Mouse (Mus musculus) heart, embryonic 13.5 days (tissue): ENCODE measurements around the gene Gm20683. TPM values are rescaled to one million over a fixed set of nuclear protein-coding genes. Genes with fewer than 3 reads are reported as not detected.
"Not testable (repeated sequence)": the region's sequence is repeated elsewhere in the genome, so short reads cannot be mapped to it uniquely, and the experiment has no call there.

Source experiments
- ATAC-seq: fragments of 200-750 bp; cut with Nextera tagmentation; 2 replicates; pipeline ENCODE4 v1.8.0; 2017; ENCODE audit warnings: moderate TSS enrichment; ENCODE audit not compliant: insufficient number of reproducible peaks, low FRiP score, low TSS enrichment; ENCODE audit errors: extremely low read depth
- H3K27ac ChIP-seq: fragments of 300-500 bp; sonication (generic); replicated peaks from 2 replicates; pipeline ENCODE4 v1.5.1; 2015; ENCODE audit warnings: moderate library complexity, mild to moderate bottlenecking, inconsistent platforms
- H3K27me3 ChIP-seq: fragments of 300-500 bp; sonication (generic); replicated peaks from 2 replicates; pipeline ENCODE4 v1.6.1; 2015; ENCODE audit warnings: mild to moderate bottlenecking, inconsistent platforms
- H3K36me3 ChIP-seq: fragments of 300-500 bp; sonication (generic); 2 replicates; pipeline ENCODE4 v1.6.1; 2015; ENCODE audit warnings: mild to moderate bottlenecking, inconsistent platforms
- H3K4me1 ChIP-seq: fragments of 300-500 bp; sonication (generic); 2 replicates; pipeline ENCODE4 v1.6.1; 2015; ENCODE audit warnings: inconsistent platforms
- H3K4me2 ChIP-seq: fragments of 300-500 bp; sonication (generic); 2 replicates; pipeline ENCODE4 v1.6.1; 2015; ENCODE audit warnings: inconsistent platforms, mild to moderate bottlenecking, moderate library complexity
- H3K4me3 ChIP-seq: fragments of 300-500 bp; sonication (generic); 2 replicates; pipeline ENCODE4 v1.5.1; 2015; ENCODE audit warnings: moderate library complexity, mild to moderate bottlenecking, inconsistent platforms
- H3K9ac ChIP-seq: fragments of 300-500 bp; sonication (generic); 2 replicates; pipeline ENCODE4 v1.6.1; 2015; ENCODE audit warnings: inconsistent platforms, mild to moderate bottlenecking, moderate library complexity
- H3K9me3 ChIP-seq: fragments of 300-500 bp; sonication (generic); 2 replicates; pipeline ENCODE4 v1.6.1; 2016; ENCODE audit warnings: inconsistent platforms
- WGBS: fragments of 180-500 bp; shearing (Covaris S2); methylation state at CpG from one replicate; pipeline ENCODE4 v1.1.7; 2015; ENCODE audit warnings: mixed read lengths; 5-methylcytosine and 5-hydroxymethylcytosine counted together
- polyA plus RNA-seq: library from polyadenylated mRNA; unstranded; fragments of >200 nt; fragmentation: Nextera tagmentation; extraction: Ambion mirVana; gene quantifications from 2 replicates; pipeline ENCODE4 v1.2.1, GENCODE M21; 2015

Gm20683 gene
- polyA plus RNA-seq, 1 experiment from 2014 or later, result 2.4 TPM

GRCm38 (mm10) chr17:25823452-25823851, 18.1 kb downstream of the Gm20683 start, which contains the start of gene Wdr24:
Gene Wdr24, plus strand, starts transcription at chr17:25823627.
- H3K9me3 ChIP-seq, result no peaks in the 10 kb centered on the region
- H3K4me1 ChIP-seq, result peaks cover 25% of the 10 kb centered on the region
- no peak for ATAC-seq
- H3K27me3 ChIP-seq, result peaks cover 45% of the 10 kb centered on the region
- H3K27ac ChIP-seq, result peak within 1 kb of the TSS; percentile 33; the same call in 1 of the 2 replicates
- H3K4me3 ChIP-seq, result peak within 1 kb of the TSS; percentile 69
- H3K4me2 ChIP-seq, result peak within 1 kb of the TSS; percentile 95
- H3K9ac ChIP-seq, result peak within 1 kb of the TSS; percentile 85
- peaks cover 32% of the 10 kb centered on the region for H3K36me3 ChIP-seq
- under 1% methylated on average over 18 of the region's 18 CpGs for WGBS

GRCm38 (mm10) chr17:25818851-25819780, 22.4 kb downstream of the Gm20683 start:
- ATAC-seq, result no peak
- Histone ChIP-seq H3K4me1 (peaks cover 7% of the 10 kb centered on the region), H3K4me2 (peak overlapping the region; percentile 28; the same call in 1 of the 2 replicates), H3K27ac (no peak overlapping the region), H3K4me3 (peak overlapping the region; percentile 20), H3K27me3 (peaks cover 88% of the 10 kb centered on the region), H3K36me3 (no peaks in the 10 kb centered on the region), H3K9me3 (no peaks in the 10 kb centered on the region), H3K9ac (no peak overlapping the region; the same call in 1 of the 2 replicates)
- 6% methylated on average over 46 of the region's 46 CpGs for WGBS

GRCm38 (mm10) chr17:25817662-25818061, 23.9 kb downstream of the Gm20683 start:
- no peak for ATAC-seq
- Histone ChIP-seq H3K27ac (no peak overlapping the region), H3K4me2 (no peak overlapping the region), H3K4me3 (no peak overlapping the region), H3K27me3 (peaks cover 98% of the 10 kb centered on the region), H3K36me3 (no peaks in the 10 kb centered on the region), H3K9ac (no peak overlapping the region), H3K9me3 (no peaks in the 10 kb centered on the region), H3K4me1 (peaks cover 5% of the 10 kb centered on the region)
- 62% methylated on average over 11 of the region's 11 CpGs for WGBS

- no peak overlapping the region for H3K9ac ChIP-seq
- peaks cover 18% of the 10 kb centered on the region for H3K4me1 ChIP-seq
- no peaks in the 10 kb centered on the region for H3K36me3 ChIP-seq
- H3K27ac ChIP-seq, result no peak overlapping the region
- H3K4me3 ChIP-seq, result no peak overlapping the region
- WGBS, result under 1% methylated on average over 20 of the region's 20 CpGs
- no peak overlapping the region for H3K4me2 ChIP-seq
- no peaks in the 10 kb centered on the region for H3K9me3 ChIP-seq
- ATAC-seq, result no peak
- peaks cover 98% of the 10 kb centered on the region for H3K27me3 ChIP-seq
Observed at GRCm38 (mm10) chr17:25813471-25813870, 28.1 kb downstream of the Gm20683 start.

GRCm38 (mm10) chr17:25810890-25811289, 30.7 kb downstream of the Gm20683 start:
- H3K9me3 ChIP-seq, result no peaks in the 10 kb centered on the region
- no peak for ATAC-seq
- no peak overlapping the region for H3K4me2 ChIP-seq
- no peak overlapping the region for H3K4me3 ChIP-seq
- H3K4me1 ChIP-seq, result peaks cover 20% of the 10 kb centered on the region
- WGBS, result 55% methylated on average over 4 of the region's 4 CpGs
- H3K27ac ChIP-seq, result no peak overlapping the region
- no peaks in the 10 kb centered on the region for H3K36me3 ChIP-seq
- H3K27me3 ChIP-seq, result peaks cover 86% of the 10 kb centered on the region
- no peak overlapping the region for H3K9ac ChIP-seq

- H3K9me3 ChIP-seq, result no peaks in the 10 kb centered on the region
- H3K4me1 ChIP-seq, result peaks cover 20% of the 10 kb centered on the region
- no peaks in the 10 kb centered on the region for H3K36me3 ChIP-seq
- peak overlapping the region; percentile 72 for H3K4me3 ChIP-seq
- H3K9ac ChIP-seq, result peak overlapping the region; percentile 72
- peak overlapping the region; percentile 99 for H3K4me2 ChIP-seq
- no peak overlapping the region for H3K27ac ChIP-seq
- ATAC-seq, result no peak
- peaks cover 79% of the 10 kb centered on the region for H3K27me3 ChIP-seq
- 14% methylated on average over 24 of the region's 25 CpGs for WGBS
Observed at GRCm38 (mm10) chr17:25809606-25810340, 31.8 kb downstream of the Gm20683 start.

- H3K9ac ChIP-seq, result peak within 1 kb of the TSS; percentile 72
- H3K4me3 ChIP-seq, result peak within 1 kb of the TSS; percentile 72
- no peaks in the 10 kb centered on the region for H3K36me3 ChIP-seq
- H3K27ac ChIP-seq, result no peak within 1 kb of the TSS
- H3K4me1 ChIP-seq, result peaks cover 20% of the 10 kb centered on the region
- no peaks in the 10 kb centered on the region for H3K9me3 ChIP-seq
- peaks cover 72% of the 10 kb centered on the region for H3K27me3 ChIP-seq
- WGBS, result under 1% methylated on average over 88 of the region's 100 CpGs
- ATAC-seq, result peak; percentile 61; the same call in 1 of the 2 replicates
- H3K4me2 ChIP-seq, result peak within 1 kb of the TSS; percentile 99
Observed at GRCm38 (mm10) chr17:25808789-25809605, 32.6 kb downstream of the Gm20683 start, which contains the start of gene Fbxl16. Gene Fbxl16, plus strand, starts transcription at chr17:25809085.

GRCm38 (mm10) chr17:25808028-25808427, 33.5 kb downstream of the Gm20683 start:
- Histone ChIP-seq H3K9ac (no peak overlapping the region; the same call in 1 of the 2 replicates), H3K4me3 (peak overlapping the region; percentile 72), H3K9me3 (no peaks in the 10 kb centered on the region), H3K36me3 (no peaks in the 10 kb centered on the region), H3K27me3 (peaks cover 68% of the 10 kb centered on the region), H3K4me1 (peaks cover 21% of the 10 kb centered on the region), H3K27ac (no peak overlapping the region), H3K4me2 (peak overlapping the region; percentile 99)
- no peak for ATAC-seq
- 33% methylated on average over 5 of the region's 5 CpGs for WGBS

GRCm38 (mm10) chr17:25807452-25807851, 34.1 kb downstream of the Gm20683 start:
- not testable (repeated sequence) for H3K36me3 ChIP-seq, H3K4me2 ChIP-seq, H3K9ac ChIP-seq, H3K27ac ChIP-seq, H3K4me3 ChIP-seq, ATAC-seq, H3K9me3 ChIP-seq
- Histone ChIP-seq H3K4me1 (peaks cover 25% of the 10 kb centered on the region), H3K27me3 (peaks cover 63% of the 10 kb centered on the region)
- 57% methylated on average over 2 of the region's 2 CpGs for WGBS

- no peak for ATAC-seq
- WGBS, result 82% methylated on average over 4 of the region's 4 CpGs
- peaks cover 58% of the 10 kb centered on the region for H3K27me3 ChIP-seq
Observed at GRCm38 (mm10) chr17:25806507-25806906, 35.1 kb downstream of the Gm20683 start.

More at GRCm38 (mm10) chr17:25806507-25806906, 35.1 kb downstream of the Gm20683 start:
- H3K4me3 ChIP-seq, result no peak overlapping the region
- H3K27ac ChIP-seq, result no peak overlapping the region
- no peak overlapping the region for H3K9ac ChIP-seq
- peaks cover 30% of the 10 kb centered on the region for H3K4me1 ChIP-seq
- no peaks in the 10 kb centered on the region for H3K36me3 ChIP-seq
- no peak overlapping the region for H3K4me2 ChIP-seq
- H3K9me3 ChIP-seq, result no peaks in the 10 kb centered on the region
